Mouse (Mus musculus) central nervous system, embryonic 18 days (tissue): ENCODE results near the gene Epha8. TPM values are rescaled to one million over a fixed set of nuclear protein-coding genes. Genes with fewer than 3 reads are reported as not detected.

ENCODE experiments used
- polyA plus RNA-seq: library from polyadenylated mRNA; depleted of rRNA; stranded (reverse); fragments of >200 nt; gene quantifications from 2 replicates; pipeline ENCODE4 v1.2.3, GENCODE M21; 2012; rRNA removed

Epha8 gene
- polyA plus RNA-seq = 33.6 and 34.9 TPM in 2 replicates

DNA sequence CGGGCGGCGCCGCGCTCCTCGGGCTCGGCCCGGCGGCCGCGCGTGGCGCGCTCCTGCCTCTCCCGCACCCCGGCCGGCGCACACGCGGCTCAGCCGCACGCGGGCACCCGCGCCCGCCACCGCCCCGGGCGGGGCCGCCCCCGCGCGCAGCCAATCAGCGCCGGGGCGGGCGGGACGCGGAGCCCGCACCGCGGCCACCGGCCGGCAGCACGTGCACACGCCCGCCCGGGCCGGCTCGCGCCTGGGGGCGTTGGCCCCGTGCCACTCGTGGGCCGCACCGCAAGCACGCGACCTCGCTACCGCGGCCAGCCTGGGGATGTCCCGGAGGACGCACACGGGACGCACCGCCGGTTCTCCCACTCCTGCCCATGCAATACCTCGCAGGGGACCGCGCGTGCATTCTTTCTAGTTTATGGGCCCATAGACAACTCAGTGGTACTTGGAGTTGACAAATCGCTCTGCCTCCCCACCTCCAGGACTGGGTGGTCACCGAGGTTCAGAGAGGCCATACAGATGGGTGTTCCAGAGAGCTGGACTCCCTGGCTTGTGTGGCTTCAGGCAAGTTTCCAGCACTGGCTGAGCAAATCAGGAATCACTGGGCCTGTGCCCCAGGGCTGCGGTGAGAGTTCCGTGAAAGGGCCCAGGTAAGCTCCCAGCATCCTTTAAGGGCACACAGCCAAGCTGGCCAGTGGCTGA, at the start of gene Epha8:
TSS of gene Epha8 (minus strand) at position 66 of the 696 bp plus-strand sequence.

DNA sequence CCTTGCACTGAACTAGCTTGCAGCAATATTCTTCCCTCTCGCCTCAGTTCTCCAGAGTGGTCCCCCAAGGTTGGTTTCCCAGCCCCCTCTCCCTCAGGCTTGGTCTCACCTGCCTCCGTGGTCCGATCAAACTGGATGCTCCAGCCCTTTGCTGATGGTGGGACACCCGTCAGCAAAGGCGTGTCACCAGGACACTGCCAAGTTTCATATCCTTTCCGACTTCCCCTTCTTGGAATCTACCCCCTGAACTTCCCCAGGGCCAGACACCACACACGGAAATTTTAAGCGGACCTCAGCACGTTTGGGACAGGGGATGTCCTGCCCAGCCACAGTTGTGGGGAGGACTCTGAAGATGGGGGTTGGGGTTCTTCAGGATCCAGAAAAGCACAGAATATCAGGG, 58.0 kb downstream of the Epha8 start, which contains the start of gene C1qa:
TSS of gene C1qa (minus strand) at position 167 of the 400 bp plus-strand sequence.

DNA sequence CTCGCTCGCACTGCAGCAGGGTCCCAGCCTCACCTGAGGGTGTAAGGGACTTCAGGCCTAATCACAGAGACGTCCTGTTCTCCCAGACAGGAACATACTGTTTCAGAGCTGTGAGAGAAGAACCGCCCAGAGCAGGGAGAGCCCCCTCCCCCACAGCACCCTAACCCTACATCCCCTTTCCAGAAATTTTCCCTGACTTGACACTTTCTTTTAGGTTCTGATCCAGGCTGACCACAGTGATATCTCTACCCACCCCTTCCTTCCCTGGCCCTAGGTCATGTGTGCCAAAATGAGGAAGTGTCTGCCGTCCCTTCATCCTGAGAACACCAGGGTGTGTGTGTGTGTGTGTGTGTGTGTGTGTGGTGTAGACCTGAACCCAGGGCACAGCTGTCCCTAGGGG, 63.8 kb downstream of the Epha8 start, which contains the start of gene C1qc:
TSS of gene C1qc (minus strand) at position 255 of the 400 bp plus-strand sequence.

DNA sequence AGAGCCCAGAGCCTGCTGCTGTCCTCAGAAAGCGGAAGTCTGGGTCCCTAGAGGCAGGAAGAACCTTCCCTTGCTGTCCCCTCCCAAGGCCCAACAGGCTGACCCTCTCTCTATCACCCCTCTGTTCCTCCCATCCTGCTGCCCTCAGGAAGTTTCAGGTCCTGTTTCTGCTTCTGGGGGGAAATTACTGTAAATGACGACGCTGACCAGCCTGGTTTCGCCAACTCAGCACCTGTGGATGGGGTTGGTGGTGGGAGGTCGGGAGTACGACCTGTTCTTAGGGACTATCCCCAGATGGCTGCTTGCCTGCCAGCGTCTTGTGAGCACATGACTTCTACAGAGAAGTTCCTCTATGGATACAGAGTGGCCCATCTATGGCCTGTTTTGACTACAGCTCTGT, 70.5 kb downstream of the Epha8 start, which contains the start of gene C1qb:
TSS of gene C1qb (minus strand) at position 87 of the 400 bp plus-strand sequence.

Other genes with a start within 250 kb of the Epha8 start
- 60.0 and 61.0 TPM in 2 replicates for gene Ephb2, start 120.8 kb downstream of the Epha8 start, polyA plus RNA-seq
- 30.8 TPM in 2 replicates for gene C1qb, start 70.6 kb downstream of the Epha8 start, polyA plus RNA-seq
- 20.6 and 24.0 TPM in 2 replicates for gene C1qc, start 63.8 kb downstream of the Epha8 start, polyA plus RNA-seq
- 18.5 and 18.9 TPM in 2 replicates for gene C1qa, start 58.0 kb downstream of the Epha8 start, polyA plus RNA-seq
- 5.5 and 6.8 TPM in 2 replicates for gene Zbtb40, start 92.0 kb upstream of the Epha8 start, polyA plus RNA-seq